Mouse (Mus musculus) large intestine, adult 2 months (tissue): ENCODE measurements around the gene Shank2. TPM values are rescaled to one million over a fixed set of nuclear protein-coding genes. Genes with fewer than 3 reads are reported as not detected.
A peak's percentile ranks its signal among the peaks of the same experiment; 100 is the strongest.

Experiments used
- DNase-seq: peaks from one replicate; pipeline ENCODE4 v3.0.0-alpha.2; 2012; ENCODE audit warnings: low read depth, low spot score
- WGBS: fragments of 180-500 bp; shearing (Covaris S2); methylation state at CpG from one replicate; pipeline ENCODE4 v1.1.7; 2018; 5-methylcytosine and 5-hydroxymethylcytosine counted together
- polyA plus RNA-seq: library from polyadenylated mRNA; depleted of rRNA; stranded (reverse); fragments of >200 nt; gene quantifications from 2 replicates; pipeline ENCODE4 v1.2.3, GENCODE M21; 2012

The Shank2 gene
- polyA plus RNA-seq, 1 experiment, result 2.3 TPM

DNA sequence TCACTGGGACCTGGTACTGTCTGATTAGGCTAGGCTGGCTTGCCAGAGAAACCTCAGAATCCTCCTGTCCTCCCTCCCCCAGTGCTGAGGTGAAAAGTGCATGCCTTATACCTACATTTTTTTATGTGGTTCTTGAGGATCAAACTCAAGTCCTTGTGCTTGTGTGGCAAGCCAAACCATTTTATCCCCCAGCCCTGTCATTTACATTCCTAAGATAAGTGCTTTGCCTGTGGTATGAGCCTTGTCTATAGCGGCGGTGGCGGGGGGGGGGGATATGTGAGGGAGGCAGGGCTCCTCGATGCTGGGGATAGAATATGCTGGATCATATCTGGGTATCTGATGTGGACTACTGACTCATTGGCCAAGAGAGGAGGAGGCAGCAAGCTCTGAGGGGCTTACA lies 151.4 kb downstream of the Shank2 start:
- 65% methylated on average over 4 of the region's 4 CpGs for WGBS
- DNase-seq, result no peak

GRCm38 (mm10) chr7:144153682-144154081 lies 152.0 kb downstream of the Shank2 start:
- no peak for DNase-seq
- WGBS, result 79% methylated on average over 8 of the region's 8 CpGs

DNA sequence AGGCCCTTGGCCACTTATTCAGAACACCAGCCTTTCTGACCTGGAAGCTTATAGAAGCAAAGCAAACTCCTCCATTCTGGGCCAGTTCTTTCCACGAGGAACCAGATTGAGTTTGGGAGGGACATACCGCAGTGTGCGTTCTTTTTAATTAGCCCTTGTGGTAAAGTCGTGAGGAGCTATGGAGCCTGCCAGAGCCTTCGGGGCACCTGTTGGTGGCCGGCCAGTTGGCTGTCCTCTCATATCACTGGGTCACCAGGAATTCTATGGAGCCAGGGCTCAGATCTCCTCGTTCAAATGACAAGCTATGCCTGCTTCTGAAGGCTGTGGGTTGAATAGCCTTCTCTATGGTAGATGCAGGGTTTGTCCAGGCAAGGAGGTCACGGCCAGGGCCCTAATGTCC lies 156.2 kb downstream of the Shank2 start:
- WGBS, result 84% methylated on average over 8 of the region's 8 CpGs
- DNase-seq, result no peak

DNA sequence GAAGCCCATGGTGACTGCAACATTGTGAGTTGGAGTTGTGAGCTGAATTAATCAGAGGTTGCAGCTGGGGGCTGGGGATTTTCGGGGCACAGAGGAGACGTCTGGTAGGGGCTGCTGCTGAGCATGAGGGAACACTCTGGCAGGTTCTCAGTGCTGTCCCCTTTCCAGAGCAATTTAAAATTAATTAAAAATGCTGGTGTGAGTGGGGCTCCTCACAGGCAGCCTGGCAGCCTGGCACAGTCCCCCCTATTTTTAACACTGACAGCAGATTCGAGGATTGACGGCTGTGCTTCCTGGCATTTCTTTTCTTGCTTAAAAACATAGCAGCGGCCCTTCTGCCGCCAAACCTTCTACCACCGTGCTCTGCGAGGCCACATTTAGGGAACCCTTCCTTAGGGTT lies 157.8 kb downstream of the Shank2 start:
- DNase-seq, result no peak
- WGBS, result 87% methylated on average over 8 of the region's 8 CpGs

DNA sequence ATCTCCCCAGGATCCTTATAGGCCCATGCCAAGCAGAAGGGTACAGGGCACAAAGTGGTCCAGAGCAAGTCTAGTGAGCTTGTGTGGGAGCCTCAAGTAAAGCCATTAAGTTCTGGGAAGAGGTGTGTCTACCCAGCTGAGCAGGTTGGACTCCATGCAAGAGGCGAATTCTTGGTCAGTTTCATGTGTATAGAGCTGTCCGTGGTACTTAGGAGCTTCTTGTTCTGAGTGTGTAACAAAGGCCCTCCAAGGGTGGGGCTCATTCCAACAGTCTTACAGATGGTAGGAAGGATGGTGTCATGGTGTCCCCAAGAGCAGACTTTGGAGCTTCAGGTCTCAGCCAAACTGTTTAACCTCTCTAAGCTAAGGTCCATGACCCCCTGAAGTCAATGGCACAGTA lies 158.3 kb downstream of the Shank2 start:
- 69% methylated on average over 2 of the region's 2 CpGs for WGBS
- no peak for DNase-seq

DNA sequence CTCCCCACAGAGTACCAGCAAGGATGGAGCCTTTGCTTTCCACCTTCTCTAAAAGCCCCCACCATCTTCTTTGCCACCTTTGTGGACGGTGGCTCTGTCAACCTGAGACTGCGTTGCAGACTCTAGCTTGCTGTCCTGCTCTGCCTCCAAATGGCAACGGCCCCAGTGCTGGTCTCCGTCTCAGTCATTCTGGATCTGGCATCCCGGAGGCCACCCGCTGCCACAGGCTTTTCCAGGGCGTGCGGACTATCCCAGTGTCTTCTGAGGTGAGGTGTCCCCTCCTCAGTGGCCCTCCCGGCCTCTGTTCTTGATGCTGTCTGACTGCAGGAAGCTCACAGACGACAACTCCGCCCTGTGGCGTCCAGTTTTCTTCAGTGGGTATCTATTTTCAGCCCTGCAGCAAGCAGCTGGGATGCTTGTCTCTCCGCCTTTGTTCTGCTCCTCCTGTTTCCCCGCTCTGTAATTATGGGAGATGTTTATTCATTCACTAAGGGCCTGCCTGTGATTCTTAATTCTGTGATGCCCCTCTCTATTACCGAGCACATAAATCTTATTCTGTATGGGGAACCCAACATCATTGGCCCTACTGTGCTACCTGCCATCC lies 159.0 kb downstream of the Shank2 start:
- DNase-seq, result no peak
- WGBS, result 91% methylated on average over 15 of the region's 15 CpGs

DNA sequence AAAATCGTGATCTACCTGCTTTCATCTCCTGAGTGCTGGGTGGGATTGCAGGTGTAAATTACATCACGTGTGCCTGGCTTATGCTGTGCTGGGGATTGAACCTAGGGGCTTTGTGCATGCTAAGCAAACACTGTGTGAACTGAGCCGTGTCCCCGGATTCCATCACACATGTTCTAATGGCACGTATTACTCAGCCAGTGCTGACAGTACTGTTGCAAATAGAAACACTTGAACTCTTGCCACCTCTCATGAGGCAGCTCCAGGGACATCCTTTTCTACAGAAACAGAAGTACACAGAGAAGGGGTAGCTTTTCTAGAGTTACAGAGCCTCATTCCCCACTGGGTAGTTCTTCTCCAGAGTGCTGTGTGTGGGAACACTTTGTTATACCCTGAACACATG lies 168.5 kb downstream of the Shank2 start:
- no peak for DNase-seq
- 78% methylated on average over 5 of the region's 5 CpGs for WGBS

GRCm38 (mm10) chr7:144170686-144171085 lies 169.0 kb downstream of the Shank2 start:
- WGBS, result 84% methylated on average over 9 of the region's 9 CpGs

GRCm38 (mm10) chr7:144173869-144174268 lies 172.1 kb downstream of the Shank2 start:
- 87% methylated on average over 6 of the region's 6 CpGs for WGBS
- DNase-seq, result no peak

More at GRCm38 (mm10) chr7:144170686-144171085, 169.0 kb downstream of the Shank2 start:
- no peak for DNase-seq

DNA sequence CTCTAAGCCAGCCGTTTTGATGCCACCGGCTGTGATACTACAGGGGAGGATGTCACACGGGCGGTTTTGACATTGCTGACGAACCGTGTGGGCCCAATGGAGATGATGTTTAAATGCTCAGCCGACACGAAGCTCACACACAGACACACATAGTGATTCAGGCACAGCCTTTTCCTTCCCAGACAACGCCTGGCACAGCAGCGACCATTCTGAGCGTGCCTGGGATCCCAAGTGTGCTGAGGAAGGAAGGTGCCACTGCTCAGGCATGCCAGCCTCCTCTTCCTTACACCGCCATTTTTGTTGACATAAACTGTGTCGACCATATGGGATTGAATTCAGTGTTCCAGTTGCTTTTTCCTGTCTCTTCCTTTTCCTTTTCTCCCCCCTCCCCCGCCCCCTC lies 172.6 kb downstream of the Shank2 start:
- 78% methylated on average over 14 of the region's 14 CpGs for WGBS
- DNase-seq, result no peak

- 54% methylated on average over 7 of the region's 7 CpGs for WGBS
- no peak for DNase-seq
Measured at GRCm38 (mm10) chr7:144175025-144175424, 173.3 kb downstream of the Shank2 start.

- 59% methylated on average over 40 of the region's 40 CpGs for WGBS
- DNase-seq, result no peak
Measured at GRCm38 (mm10) chr7:144175481-144176233, 173.9 kb downstream of the Shank2 start.

GRCm38 (mm10) chr7:144176234-144176730 lies 174.6 kb downstream of the Shank2 start:
- WGBS, result 67% methylated on average over 3 of the region's 3 CpGs
- no peak for DNase-seq

DNA sequence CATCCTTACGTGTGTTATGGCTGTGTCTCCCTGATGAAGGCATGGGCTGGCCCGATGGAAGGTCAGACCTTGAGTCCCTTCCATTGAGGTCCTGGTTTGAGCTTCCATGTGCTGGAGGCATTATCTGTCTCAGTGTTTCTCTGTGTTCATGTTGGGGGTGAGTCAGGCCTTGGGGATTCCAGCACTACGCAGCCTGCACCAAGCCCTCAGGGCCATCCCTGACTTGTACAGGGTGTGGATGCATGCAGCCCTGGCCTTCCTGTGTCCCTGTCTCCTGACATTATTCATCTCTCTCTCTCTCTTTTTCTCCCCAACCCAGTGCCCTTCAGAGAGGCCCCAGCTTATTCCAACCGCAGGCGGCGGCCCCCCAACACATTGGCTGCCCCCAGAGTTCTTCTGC lies 177.7 kb downstream of the Shank2 start:
- DNase-seq, result no peak
- WGBS, result 93% methylated on average over 6 of the region's 6 CpGs

DNA sequence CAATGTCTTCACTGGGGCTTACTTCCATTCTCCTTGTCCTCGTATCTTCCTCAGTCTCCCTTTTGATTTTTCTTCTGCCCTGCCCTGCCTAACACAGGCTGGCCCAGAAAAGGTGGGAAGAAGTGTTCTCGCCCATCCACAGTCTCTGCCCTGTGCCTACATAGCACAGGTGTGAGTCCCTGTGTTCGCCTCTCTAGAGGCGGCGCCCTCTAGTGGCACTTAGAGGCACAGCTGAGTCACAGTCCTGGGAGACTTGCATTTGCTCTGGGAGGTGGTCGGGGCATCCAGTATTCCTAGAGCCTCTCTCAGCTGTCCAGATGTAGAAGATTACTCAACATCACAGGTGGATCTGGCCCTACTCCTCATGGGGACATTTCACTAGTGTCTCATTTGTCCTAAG lies 179.2 kb downstream of the Shank2 start:
- WGBS, result 26% methylated on average over 6 of the region's 6 CpGs

DNA sequence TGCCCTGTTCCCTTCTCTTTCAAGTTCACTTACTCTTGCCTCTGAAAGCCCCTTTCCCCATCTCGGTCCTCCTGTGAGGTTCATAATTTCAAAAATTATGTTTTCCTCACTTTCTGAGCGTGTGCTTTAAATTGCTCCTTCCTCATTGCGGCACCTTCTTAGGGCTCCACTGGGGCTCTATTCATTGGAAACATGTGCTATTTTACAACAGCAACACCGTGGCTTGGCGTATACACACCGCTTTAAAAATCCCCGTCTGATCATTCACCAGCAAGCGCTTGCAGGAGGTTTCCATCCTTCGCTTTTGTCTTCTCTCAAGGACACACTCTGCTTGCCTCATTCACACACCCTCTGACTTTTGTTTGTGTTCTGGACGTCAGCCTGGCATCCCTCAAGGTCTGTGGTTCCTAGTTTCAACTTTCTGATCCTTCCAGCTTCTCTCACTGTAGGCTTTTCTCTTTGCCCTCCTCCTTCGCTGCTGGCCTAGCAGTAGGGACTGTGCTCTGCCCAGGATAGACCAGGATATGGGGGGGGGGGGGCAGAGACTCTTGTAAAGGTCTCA lies 186.2 kb downstream of the Shank2 start:
- 72% methylated on average over 11 of the region's 11 CpGs for WGBS
- no peak for DNase-seq

More for the DNA sequence above, 179.2 kb downstream of the Shank2 start:
- DNase-seq, result peak; percentile 7

DNA sequence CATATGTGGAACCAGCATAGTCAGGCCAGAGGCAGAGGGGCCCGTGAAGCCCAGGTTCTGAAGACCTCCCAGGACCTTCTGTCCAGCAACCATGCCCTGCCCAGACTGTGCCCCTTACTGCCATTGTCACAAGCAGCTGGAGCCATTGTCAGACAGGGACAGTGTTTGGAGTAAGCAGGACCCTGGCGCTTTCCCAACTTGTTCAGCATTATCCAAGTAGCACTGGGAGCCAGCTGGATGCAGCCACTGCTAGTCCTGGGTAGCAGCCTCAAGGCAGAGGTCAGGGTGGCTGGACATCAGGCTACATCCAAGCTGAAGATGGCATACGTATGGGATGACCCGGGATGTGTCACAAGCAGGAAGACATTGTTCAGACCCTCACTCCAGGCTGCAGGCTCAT lies 187.7 kb downstream of the Shank2 start:
- DNase-seq, result no peak
- WGBS, result 86% methylated on average over 4 of the region's 4 CpGs

DNA sequence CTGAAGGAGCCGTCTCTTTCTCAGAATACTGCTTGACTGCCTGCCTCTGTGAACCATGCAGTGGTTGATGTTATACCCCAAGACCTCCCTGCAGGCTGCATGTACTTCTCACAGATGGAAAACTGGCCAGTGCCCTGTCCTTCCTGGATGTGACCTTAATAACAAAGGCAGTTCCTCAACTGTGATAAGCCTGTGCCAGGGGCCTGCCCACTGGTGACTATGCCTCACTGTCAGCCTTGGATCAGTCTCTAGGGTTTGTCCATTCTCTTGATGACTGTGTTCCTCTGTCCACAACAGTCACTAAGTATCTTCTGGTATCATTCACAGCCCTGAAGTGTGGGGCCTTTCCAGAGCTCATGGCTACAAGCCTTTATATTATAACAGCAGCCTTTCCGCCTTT lies 196.8 kb downstream of the Shank2 start:
- 89% methylated on average over 2 of the region's 2 CpGs for WGBS
- no peak for DNase-seq

DNA sequence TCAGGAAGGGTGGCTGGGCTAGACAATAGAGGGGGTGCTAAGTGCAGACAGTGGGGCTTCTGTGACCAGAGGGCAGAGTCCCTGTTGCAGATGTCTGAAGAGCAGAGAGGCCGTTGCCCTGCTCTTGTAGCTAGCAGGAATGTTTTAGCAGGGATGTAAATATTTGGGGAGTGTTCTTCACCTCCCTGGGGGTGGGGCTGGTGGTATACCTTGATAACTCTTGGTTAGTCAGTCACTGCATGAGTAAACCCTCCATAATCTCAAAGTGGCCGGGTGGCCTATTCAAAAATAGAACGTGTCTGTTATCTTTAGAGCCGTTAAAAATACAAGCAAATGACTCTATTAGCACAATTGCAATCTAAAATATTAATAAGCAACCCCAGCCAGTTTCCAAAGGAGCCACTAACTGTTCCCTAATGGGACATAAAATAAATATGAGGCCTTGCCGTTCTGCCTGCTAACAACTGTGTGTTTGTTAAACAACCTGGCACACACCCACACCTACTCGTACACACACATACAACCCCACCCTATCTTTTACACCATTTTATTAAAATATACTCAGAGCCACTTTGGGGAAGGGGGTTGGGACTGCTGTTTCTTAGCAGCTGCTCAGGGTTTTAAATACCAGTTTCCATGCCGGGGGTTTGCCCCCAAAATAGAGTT lies 200.4 kb downstream of the Shank2 start:
- 42% methylated on average over 7 of the region's 7 CpGs for WGBS
- no peak for DNase-seq

GRCm38 (mm10) chr7:144204290-144204689 lies 202.6 kb downstream of the Shank2 start:
- DNase-seq, result no peak
- 68% methylated on average over 3 of the region's 3 CpGs for WGBS
